Mouse (Mus musculus) G1E (cell line): ENCODE data around the gene Pik3r6.

Experiments
- CTCF ChIP-seq: IDR thresholded peaks from 2 replicates; pipeline ENCODE4 v1.5.1; 2012; ENCODE audit warnings: low read depth, low read length, inconsistent platforms, mixed read lengths
- TAL1 ChIP-seq: conservative IDR thresholded peaks from 2 replicates; pipeline ENCODE4 v1.6.1; 2012; ENCODE audit warnings: low read depth, low read length, inconsistent platforms, mixed read lengths

DNA sequence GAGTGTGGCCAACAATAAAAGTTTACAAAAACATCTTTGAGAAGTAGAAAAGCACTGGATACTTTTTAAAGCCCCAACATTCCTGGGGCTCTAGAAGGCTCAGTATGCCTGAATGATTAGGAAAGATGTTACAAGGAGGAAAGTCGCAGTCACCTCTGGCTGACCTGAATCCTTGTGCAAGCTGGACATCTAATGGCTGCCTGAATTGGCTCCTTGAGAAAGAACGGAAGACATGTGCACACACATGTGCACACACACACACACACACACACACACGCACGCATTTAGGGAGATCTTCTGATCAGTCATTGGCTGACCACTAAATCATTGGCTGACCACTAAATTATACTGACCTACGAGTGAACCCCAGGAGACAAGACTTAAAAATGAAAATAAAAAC is 68.0 kb downstream of the Pik3r6 start:
- TF ChIP-seq TAL1: no peak
- no peak for TF ChIP-seq CTCF
